Mouse (Mus musculus) thymus, adult 2 months (tissue): ENCODE measurements at regions not wholly inside any gene's neighbourhood (a gene's known extent, or its start where the extent isn't known, plus 50 kb on each side); places are given as distances from the start of the nearest gene placed in this dataset.

Experiments used
- CTCF ChIP-seq: fragments of 200-500 bp; IDR thresholded peaks from 2 replicates; pipeline ENCODE4 v1.5.1; 2012; ENCODE audit warnings: mild to moderate bottlenecking, control low read depth, low read length, moderate library complexity, borderline replicate concordance; ENCODE audit not compliant: control insufficient read depth, poor library complexity, insufficient read depth; ENCODE audit errors: extremely low read depth
- POLR2A ChIP-seq: fragments of 200-500 bp; IDR thresholded peaks from 2 replicates; pipeline ENCODE4 v1.6.1; 2012; ENCODE audit warnings: mild to moderate bottlenecking, low read length, control low read depth, moderate library complexity; ENCODE audit not compliant: control insufficient read depth, poor library complexity, insufficient read depth; ENCODE audit errors: extremely low read depth

DNA sequence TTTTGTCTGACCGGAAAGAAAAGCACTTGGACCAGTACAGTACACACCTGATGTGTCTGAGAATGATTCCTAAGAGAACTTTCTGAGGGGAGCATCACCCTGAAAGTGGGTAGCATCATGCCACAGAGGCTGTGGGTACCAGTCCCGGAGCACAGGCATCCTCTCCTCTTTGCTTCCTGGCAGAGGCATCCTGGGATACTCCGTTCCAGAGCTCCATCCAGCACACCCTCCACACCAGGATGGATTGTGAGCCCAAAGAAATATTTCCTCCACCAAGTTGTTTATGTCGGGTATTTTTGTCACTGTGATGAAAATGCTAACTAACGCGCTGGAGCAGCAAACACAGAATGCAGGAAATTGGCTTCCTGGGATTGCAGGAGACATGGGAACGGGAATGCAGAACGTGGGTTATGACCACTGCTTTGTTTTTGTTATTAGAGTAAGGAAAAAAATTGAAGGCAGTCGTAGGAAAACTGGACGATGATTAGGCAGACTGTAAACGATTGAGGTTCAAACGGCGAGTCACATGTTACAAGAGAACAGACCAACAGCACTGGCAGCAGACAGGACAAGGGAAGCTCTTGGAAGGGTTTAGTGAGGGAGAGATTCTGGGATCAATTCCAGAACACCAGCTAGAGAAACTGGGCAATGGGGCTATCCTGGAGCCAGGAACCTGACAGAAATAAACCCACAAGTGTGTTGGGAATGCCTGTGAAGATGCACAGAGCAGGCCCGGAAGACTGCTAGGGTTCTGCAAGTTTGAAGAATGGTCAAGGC lies 134.6 kb downstream of the Fgf18 start:
- TF ChIP-seq CTCF (no peak), POLR2A (no peak)
